Mouse (Mus musculus) CD4-positive, CD25-positive, alpha-beta regulatory T cell, adult 4 months (primary cell): ENCODE data around the gene Tnfaip3. TPM values are rescaled to one million over a fixed set of nuclear protein-coding genes. Genes with fewer than 3 reads are reported as not detected.

Experiments used
- ATAC-seq: one replicate; pipeline ENCODE4 v1.8.0; 2017
- polyA plus RNA-seq, 2 experiments: library from polyadenylated mRNA; unstranded; fragments of 100-300 nt; shearing (Covaris generic); gene quantifications; one replicate each; pipeline ENCODE4 v1.2.1; 2017

Tnfaip3 gene
- polyA plus RNA-seq: 10 to 100 TPM; 36.6 to 47.4 TPM

DNA sequence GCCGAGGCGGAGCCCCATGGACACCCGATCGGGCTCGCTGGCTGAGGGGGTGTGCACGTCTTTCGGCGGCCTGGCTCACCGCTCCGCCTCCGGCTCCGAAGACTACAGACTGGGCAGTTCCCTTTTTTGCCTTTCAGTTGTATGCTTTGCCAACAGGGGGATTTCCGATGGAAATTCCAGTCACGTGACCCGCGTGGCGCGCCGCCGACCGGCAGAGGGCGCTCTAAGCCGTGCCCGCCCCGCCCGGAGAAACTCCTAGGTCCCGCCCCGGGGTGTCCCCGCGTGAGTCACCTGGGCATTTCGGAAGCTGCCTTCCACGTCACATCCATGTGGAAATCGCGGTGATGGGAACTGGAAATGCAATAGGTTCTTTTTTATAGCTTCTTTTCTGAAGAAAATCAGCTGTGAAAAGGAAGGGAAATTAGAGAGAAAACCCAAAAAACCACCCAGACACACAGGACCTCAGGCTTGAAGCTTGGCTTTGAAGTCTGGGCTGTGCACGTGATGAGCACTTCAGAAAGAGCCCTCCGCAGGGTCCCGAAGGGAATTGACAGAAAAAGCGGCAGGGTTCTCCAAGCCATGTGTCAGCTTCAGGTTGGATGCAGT, at the start of gene Tnfaip3:
Gene Tnfaip3 (minus strand): TSS at position 401 of the 606 bp plus-strand sequence.
- ATAC-seq: peak; percentile 71

DNA sequence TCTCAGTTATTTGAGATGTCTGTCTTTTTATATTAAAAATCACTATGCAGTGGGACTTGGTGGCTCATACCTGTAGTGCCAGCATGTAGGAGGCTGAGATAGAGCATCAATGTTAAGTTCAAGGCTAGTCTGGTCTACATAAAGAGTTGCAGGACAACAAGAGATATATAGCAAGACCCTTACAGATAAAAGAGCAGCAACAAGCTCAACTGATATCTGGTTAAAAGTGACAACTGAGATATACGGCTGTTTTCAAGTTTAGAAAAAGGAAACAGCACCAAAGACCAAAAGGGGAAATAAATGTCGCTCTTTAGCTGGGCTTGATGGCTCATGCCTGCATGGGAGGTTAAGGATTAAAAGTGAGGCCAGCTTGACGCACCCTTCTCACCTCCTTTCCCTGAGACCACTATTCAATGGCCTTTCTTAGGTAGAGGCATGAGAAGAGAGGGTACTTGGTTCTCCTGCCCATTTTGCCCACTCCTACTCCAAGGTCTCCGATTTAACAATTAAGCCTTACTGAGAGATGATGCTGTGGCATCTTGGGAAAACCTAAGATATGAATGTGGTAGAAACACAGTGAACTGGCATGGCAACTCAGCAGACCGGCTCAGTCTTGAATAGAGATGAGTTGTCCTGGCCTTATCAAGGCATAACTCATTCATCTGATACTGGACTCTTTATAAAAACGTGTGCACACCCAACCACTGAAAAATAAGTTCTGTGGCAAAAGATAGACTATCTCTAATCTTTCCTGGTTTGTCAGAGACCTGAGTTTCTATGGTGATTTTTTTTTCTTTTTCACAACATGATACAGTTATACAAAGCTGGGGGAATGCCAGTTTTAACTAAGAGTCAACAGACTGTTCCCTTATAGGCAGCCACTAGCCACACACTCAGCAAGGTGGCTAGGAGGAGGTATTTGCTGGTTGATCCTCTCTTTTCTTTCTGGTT, 49.5 kb upstream of the Tnfaip3 start:
- ATAC-seq: no peak

DNA sequence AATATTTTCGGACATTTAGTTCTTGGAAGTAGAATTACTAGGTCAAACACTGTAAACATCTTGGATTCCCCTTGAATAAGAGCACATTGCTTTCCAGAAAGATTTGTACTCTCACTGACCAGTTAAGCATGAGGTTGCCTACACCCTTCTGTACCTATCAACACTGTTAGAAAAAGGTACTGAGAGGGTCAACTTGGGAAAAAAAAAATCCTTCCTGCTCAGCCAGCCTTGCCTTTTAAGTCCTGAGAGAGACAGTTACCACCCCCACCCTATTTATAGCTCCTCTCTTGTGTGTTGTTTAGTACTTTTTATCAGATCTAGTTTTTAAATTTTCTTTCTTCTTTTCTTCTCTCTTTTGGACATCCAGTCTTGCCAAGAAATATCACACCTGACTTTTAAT, 48.2 kb upstream of the Tnfaip3 start:
- ATAC-seq: no peak

DNA sequence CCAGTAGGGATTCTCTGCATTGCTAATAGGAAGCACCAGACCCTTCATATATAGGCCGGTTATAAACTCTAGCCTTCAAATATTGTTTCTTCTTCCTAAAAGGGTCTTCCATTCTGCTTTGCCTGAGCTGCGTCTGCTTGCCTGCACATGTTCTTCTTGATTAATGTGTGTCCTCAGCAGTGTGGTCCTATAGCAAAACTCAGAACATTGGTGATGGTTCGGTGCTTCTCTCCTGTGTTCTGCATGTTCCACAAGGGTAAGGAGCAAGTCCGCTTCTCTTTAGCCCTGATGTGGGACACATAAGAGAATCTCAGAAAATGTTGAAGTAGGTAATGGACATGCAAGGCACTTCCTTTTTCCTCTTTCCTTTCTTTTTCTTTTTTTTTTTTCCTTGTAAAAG, 47.8 kb upstream of the Tnfaip3 start:
- ATAC-seq: no peak

DNA sequence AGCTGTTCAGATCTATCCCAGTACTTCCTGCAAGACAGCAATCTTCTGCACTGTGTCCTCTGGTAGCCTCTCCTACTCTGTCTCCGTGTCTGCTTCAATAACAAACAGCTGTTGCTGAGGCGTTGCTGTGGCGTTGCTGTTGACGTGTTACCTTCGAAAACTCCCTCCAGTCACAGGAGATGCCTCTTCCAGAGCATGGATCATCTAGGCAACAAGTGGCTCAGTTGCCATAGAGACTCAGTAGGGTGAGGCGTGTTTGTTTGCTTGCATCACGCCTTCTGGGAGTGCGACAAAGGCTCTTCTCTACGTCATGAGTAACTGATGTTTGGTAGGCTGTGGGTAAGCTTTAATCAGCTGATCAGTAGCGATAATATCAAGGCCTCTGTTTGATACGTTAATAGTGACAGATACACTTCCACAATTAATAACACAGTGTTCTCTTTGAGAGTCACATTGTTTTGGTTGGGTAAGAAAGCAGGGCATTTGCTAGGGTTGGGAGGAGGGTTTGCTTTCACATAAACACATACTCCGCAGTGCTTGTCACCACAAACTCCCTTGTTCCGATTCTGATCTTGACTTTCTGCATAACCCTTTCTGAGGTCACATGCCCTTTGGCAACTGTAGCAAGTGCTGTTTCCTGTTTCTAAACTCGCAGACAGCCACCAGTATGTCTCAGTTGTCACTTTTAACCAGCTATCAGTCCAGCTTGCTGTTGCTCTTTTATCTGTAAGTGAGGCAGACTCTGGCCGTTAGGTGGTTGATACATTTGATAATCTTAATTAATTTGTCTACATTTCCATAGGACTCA, 46.8 kb upstream of the Tnfaip3 start:
- ATAC-seq: peak; percentile 82

GRCm38 (mm10) chr10:19061201-19061600, 45.7 kb upstream of the Tnfaip3 start:
- no peak for ATAC-seq

GRCm38 (mm10) chr10:19053524-19053923, 38.1 kb upstream of the Tnfaip3 start:
- no peak for ATAC-seq

DNA sequence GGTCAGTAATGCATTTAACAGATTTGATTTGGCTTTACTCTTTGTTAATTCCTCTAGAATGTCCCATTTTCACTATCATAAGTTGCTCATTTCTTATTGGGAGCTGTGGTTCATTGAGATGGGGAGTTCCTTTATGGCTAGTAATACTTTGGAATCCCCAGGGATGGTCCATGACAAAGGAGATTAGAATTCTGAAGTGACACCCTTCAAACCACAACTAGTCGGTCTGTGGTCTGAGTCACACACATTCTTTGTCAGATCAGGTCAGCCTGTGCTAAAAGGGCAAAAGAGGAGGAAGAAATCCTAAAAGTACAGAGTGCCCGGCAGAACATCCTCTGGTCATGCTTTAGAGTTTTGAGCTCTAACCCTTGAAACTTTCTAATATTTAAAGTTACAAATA, 30.5 kb upstream of the Tnfaip3 start:
- no peak for ATAC-seq

GRCm38 (mm10) chr10:19044765-19045516, 29.5 kb upstream of the Tnfaip3 start:
- no peak for ATAC-seq

DNA sequence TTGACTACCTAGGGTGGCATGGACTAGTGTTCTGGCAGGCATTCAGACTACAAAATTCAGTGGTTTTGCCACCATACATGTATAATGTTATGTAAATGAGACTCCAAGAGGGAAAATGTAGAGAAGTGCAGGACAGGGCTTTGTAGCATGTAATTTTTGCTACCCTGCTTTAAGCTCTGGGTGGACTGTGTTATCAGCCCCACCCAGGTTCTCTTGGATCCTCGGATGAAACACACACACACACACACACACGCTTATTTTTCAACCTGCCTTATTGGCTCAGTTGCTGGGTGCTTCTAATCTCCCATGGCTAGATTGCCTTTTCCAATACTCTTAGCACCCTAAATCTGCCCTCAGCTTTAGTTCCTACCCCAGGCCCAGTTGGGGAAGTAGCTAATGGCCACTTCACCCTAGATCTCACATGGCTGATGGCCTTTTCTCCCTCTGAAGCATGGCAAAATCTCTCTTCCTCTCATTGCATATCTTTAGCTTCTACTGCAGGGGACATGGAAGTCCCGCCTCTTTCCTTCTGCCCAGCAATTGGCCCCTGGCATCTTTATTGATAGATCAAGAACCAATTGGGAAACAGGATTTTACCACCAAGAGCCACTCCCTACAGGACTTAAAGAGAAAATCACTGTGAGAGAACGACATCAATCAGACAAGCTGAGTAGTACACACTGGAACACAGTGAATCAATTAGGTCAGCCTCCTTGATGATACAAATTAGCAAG, 28.2 kb upstream of the Tnfaip3 start:
- peak; percentile 99 for ATAC-seq

DNA sequence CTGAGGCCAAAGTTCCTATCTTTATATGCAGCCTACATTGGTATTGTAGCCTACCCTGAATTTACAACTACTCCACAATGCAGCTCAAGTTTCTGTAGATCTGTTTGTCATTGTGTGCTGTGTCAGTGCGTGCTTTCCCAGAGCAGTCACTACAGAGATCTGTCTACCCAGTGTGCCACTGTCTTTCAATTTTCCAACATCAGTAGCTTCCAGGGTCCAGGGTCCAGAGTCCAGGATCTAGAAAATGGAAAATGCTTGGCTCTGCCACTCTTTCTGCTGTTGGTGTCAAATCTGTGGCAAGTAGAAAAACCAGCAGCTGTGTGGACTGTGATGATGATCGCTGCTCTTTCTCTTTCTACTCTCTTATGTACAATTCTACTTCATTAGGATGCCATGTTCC, 24.7 kb upstream of the Tnfaip3 start:
- ATAC-seq: no peak

DNA sequence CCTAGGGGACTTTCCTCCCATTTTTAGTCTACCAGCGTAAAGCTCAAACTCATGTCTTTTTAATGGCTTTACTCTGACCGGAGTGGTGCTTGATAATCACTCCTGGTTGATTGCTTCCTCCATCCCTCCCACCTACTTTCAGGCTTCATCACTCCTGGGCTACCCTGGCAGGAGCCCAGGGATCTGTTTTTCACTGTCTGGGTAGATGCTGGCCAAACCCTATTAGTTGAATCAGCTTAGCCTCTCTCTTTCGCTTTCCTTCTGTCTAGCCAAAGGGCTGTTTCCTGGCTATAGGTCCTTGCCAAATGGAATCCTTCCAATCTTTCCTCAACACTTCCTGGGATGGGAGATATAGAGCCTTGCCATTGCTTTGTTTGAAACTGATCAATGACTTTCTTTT, 19.3 kb upstream of the Tnfaip3 start:
- ATAC-seq: no peak

GRCm38 (mm10) chr10:19033696-19034095, 18.2 kb upstream of the Tnfaip3 start:
- ATAC-seq: no peak

- no peak for ATAC-seq
Measured at GRCm38 (mm10) chr10:19031875-19032274, 16.4 kb upstream of the Tnfaip3 start.

- ATAC-seq: no peak
Measured at GRCm38 (mm10) chr10:19030628-19031027, 15.2 kb upstream of the Tnfaip3 start.

DNA sequence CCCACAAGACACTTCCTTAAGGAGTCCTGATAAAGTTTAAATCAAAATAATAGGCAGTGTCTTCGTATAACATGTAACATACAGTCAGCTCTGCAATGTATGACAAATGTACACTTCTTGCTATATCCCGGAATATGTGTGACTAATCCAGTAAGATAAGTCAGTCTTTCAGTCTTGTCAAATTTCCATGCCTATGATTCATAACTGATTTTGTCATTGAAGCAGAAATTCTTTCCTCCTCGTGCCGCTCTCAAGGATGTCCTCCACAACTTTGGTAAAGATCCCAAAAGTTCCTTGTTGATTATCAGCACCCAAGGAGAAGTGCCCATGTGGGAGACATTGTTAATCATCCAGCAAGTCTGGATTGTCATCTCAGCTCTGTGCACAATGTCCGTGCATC, 11.3 kb upstream of the Tnfaip3 start:
- ATAC-seq: no peak

DNA sequence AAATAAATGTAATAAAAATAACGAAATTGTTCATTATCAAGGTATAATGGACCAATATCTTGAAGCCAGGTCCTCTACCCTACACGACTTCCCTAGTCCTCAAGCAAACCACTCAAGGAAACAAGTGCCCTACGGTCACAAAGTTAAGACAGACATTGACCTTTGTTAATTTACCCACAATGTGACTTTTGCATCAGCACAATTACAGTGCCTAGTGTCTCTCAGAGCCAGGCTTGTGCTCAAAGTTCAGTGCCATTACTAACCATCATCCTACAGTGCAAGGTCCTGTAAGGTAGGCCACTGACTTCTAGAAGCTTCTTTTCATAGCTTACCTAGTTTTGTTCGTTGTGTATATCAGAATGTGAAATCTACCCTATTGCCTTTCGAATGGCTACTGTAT, 8.9 kb upstream of the Tnfaip3 start:
- no peak for ATAC-seq

GRCm38 (mm10) chr10:19023622-19024326, 8.3 kb upstream of the Tnfaip3 start:
- ATAC-seq: no peak

DNA sequence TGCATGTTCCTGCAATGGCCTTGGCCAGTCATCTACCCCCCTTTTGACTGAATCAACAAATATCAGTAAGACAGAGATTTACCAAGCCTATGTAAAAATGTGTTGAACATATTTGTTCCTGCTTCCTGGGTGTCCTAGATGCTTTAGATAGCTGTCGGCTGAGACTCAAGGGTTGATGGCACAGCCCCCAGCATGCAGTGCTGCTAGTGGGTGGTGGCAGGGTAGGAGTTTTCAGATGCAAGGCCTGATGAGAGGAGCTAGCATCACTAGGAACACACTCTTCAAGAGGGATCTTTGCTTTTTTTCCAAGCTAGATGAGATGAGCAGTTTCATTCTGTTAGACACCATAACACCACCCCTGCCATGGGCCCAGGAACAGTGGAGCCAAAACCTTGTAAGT, 6.8 kb upstream of the Tnfaip3 start:
- no peak for ATAC-seq

DNA sequence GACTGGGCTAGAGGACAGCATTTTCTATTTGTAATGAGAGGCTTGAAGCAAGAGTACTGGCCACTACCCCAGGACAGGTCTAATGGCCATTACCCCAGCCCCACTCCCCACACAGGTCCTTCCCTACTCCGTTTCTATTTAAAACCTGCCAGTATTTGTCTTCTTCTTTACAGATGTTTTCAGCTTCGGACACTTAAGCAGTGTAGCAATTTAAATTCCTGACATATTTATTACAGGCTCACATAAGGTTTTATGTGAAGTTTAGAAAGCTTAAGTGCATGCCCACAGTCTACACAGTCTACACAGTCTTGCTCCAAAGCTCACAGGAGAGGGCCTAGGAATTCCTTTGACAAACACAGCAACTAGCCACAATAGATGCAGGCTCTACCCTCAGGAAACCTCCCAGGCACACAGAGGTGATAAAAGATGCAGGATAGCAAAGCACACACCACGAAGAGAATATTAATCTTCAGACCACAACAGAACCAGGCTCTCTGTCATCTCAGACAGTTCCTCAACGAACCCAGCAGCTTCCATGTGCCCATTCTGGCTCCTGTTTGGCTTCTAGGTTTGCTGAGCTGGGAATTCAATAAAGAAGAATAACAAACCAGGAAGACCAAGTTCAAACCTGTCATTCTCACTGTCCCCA, 1.5 kb upstream of the Tnfaip3 start:
- no peak for ATAC-seq
